Mouse (Mus musculus): ENCODE results near the gene Gigyf2.

GRCm38 (mm10) chr1:87312681-87313080, 14.1 kb upstream of the Gigyf2 start:
- TF ChIP-seq CTCF (IDR thresholded peaks at IDR 0.05; ENCODE audit: low read depth, low read length) = no peak
- no peak for TF ChIP-seq POLR2A (IDR thresholded peaks at IDR 0.05; ENCODE audit: borderline replicate concordance, low read depth, low read length)
